Mouse (Mus musculus) monocyte, adult 5-6 weeks (primary cell): ENCODE data around the gene Vcan. TPM values are rescaled to one million over a fixed set of nuclear protein-coding genes. Genes with fewer than 3 reads are reported as not detected.
"Not testable (repeated sequence)": the region's sequence is repeated elsewhere in the genome, so short reads cannot be mapped to it uniquely, and the experiment has no call there.

Source experiments
- ATAC-seq: fragments of 153-309, 156-312 bp; replicated peaks from 2 replicates; pipeline ENCODE4 v1.8.0; 2017; ENCODE audit warnings: mild to moderate bottlenecking; ENCODE audit not compliant: low TSS enrichment, insufficient number of reproducible peaks, severe bottlenecking, poor library complexity, low FRiP score
- total RNA-seq: library from RNA; stranded (forward); fragments of 200-1000, 200-491, 200-594 nt; gene quantifications from 3 replicates; pipeline ENCODE4 v1.2.3, GENCODE M21; 2017

Vcan gene
- total RNA-seq: 0.19 to 0.49 TPM (median 0.21 TPM) in 3 replicates

DNA sequence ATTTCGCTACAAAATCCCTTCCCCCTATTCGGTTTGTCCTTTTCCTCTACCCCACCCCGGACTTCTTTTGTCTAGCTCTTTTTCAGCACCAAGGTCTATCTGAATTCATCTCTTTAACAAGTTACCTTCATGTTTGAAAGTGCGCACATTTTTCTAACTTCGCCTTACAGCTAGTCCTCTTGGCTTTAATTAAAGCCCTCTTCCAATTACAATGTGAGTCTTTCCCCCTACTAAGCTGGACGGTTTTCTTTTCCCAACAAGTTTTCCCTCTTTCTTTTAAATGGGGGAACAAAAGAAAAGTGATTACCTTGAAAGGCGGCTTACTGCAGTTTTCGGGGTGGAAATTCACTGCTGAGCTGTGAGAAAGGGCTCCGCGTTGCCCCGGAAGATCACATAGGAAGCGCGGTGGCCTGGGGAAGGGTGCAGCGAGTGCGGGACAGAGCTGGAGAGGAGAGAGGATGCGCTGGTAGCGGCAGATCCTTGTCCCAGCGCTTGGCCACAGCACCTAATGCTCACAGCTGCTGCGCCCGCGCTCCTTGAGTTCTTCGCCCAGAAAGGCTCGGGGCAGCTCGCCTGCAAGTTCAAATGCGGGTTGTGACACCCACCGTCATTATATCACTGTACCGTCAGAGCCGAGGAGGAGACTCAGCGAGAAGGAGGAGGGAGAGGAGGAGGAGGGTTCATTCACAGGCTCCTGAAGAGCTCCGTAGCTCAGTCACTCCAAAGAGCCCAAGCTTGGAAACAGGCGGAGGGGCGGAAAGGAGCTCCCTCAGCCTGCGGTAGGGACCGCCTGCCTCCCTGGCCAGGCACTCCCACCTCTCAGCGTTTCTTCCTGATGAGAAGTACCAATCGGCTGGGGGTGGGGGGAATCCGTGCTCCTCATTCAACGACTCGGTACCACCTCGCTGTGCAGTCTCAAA, at the start of gene Vcan:
TSS of gene Vcan (minus strand) at position 744 of the 920 bp plus-strand sequence.
- ATAC-seq: no peak

DNA sequence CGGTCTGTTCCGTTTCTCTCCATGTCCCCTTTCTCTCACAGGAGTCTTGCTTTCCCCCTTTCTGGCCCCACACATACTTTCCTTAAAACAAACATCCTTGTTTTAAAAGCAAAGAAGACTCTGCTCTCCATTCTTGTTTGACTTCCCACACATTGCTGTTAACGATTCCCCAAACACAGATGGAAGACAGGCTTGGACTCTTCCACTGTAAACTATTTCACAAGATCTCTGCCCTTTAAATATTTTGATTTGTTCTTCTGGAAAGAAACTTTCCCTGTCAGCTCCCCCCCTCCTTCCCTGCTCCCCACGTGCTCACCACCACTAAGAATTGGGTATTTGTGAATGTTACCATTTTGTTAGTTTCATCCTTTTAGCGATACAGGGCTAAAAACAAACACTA, 49.2 kb upstream of the Vcan start:
- ATAC-seq: no peak

DNA sequence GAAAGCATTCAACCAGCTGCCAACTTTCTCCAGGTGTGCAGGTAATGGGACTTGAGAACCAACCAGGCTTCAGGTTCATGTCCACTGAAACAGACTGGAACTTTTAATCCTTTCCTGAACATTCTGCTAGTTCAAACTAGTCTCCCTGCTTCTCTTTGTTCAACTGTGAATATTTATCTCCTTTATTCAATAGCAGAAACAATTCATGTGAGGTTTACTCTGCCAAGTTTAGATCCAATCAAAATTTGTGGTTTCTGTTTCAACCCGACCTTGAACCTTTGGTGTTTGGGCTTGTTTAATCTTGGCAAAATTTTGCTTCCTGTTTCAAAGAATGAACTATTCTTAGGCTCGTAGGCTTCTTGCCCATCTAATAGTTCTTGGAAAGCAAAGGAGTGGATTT, 40.6 kb upstream of the Vcan start:
- ATAC-seq: no peak

DNA sequence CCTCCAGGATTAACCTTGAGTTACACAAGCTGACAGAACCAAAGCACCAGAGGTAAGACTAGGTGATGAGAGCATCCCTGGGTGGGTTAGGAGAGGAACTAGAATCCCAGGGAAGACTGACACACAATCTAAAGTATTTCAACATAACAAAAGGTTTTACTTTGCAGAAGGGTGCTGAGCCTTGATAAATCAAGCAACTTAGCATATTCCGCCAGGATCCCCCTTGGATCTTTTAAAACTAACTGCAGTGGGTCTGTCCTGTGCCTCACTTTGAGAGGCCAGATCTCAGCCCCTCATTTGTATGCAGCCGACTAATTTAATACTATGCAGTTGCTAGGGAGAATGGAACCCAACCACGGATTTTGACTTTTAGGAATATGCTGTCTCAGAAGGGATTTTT, 38.0 kb upstream of the Vcan start:
- ATAC-seq: no peak

DNA sequence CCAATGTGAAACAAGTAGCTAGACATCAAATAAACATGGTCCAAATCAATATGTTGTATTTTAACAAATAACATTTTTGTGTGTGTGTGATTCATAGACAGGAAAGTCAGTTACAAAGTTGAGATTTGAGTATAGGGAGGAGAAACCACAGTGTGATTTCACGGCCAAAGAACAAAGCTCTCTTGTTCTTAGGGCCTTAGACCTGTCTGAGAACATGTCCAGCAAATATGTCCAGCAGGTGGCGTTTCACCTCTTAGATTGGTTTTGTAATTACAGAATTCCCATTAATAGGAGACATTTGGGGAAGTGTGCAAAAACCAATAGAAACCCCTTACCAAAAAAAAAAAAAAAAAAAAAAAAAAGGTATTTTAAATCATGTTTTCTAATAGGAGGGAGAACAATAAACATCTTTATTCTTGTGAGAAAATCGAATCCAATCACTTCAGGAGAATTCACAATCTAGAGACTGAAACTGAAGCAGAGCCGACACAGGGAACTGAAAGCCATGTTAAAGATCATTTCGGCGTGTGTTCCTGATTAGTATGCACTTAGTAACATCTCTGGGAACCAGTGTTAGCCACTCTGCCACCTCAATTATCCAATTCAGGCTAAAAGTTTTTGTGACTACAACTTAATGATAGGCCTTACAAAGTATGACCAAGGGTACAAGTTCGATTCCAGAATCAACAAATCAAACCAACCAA, 37.1 kb upstream of the Vcan start:
- ATAC-seq: no peak

DNA sequence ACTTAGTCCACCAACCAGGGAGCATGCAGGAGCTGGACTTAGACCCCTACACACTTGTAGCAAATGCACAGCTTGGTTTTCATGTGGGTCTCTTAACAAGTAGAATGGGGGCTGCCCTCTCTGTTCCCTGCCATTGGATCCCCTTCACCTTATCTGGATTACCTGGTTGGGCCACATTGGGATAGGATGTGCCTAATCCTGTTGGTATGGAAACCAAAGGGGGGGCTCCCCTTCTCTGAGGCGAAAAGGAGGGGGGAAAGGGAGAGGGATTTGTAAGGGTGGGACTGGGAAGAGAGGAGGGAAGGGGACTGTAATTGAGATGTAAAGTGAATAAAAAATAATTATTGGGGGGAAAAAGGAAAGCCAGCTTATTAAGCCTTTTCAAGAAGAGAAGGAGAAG, 35.5 kb upstream of the Vcan start:
- no peak for ATAC-seq

DNA sequence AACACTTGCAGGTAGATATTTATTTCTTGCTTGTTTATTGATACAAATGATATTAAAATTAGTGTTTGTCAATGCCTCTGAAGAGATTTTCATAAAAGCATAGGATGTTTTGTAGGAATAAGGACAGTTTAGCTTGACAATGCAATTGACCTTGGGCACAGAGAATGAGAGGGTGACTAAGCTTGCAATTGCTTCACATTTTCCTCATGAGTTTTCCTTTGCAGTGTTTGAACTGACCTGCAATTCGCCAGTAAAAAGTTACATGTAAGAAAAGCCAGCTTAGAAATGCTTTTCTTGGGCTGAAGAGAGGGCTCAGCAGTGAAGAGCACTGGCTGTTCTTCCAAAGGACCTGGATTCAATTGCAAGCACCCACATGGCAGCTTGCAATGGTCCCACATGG, 34.8 kb upstream of the Vcan start:
- no peak for ATAC-seq

DNA sequence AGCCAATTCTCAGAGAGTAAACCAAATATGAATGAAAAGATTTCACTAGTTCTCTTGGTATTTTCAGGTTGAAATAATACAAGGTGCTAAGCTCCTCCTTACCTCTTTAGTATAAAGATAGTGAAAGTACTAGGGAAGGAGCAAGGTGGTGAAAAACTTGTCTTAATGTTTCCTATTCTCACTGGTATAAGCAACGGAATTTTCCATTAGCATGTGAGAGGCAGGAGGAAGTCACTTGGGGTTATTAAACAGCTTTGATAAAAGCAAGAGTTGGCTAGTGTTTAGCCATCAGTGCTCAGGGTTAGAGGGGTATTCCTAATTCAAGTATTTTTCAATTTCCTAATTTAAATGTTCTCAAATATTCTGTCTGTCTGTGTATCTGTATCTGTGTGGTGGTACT, 24.2 kb upstream of the Vcan start:
- ATAC-seq: no peak

DNA sequence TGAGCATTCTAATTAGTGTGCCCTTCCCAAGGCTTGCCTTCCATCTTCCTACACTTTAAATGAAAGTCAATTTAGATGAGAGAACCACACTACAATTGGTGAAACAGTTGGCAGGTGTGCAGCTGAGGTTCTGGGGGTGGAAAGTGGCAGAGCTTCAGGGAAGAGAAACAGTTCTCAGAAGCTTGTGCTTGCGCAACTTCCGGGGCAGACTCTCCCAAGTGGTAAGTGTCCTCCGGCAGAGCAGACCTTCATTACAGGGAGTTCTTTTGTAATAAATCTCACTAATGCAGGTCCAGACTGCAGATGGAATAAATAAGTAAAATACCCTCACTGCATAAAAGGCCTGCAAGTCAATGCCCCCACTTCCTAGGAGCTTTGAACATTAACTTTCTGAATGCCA, 23.7 kb upstream of the Vcan start:
- no peak for ATAC-seq

DNA sequence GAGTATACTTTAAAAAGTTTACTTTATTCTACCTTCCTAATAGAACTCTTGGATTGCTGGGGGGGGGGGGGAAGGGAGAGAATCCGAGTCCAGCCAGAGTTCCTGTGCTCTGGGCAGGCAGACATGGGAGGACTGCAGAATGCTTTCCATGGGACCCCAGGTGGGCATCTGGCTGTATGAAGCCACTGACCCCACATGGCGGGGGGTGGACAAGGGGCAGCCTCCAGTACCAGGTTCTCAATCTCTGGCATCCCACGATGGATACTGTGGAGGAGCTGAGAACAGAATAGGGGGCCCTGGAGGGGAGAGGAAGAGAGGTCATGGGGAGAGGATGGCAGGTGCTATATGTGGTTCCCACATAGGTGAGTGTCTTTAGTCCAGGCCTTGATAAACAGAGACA, 20.0 kb upstream of the Vcan start:
- no peak for ATAC-seq

DNA sequence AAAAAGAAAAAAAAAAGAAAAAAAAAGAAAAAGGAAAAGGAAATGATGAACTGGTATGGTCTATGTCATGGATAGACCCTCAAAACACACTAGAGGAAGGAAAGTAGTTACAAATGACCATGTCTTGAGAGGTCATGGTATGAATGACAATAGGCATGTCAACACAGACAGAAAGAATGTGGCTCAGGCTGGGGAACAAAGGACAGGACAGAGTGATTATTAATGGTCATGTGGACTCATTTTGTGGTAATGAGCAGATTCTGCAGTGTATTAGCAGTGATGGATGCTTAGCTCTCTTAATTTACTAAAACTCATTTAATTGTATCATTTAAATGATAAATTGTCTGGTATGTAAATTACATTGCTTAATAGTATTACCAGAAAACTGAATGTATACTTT, 14.0 kb upstream of the Vcan start:
- ATAC-seq: no peak

DNA sequence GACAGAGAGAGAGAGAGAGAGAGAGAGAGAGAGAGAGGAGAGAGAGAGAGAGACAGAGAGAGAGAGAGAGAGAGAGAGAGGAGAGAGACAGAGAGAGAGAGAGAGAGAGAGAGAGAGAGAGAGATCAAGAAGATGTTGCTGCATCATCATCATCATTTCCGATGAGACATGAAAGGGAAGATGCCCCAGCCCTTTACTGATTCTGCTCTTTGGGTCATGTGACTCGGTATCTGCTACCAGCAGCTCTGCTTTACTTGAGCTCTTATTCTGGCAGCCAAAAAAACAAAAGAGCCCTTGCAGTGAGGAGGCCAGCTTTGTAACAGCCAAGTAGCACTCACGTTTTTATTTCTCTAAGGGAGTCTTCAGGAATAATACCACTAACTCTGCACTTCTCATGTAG, 8.3 kb upstream of the Vcan start:
- ATAC-seq: not testable (repeated sequence)

DNA sequence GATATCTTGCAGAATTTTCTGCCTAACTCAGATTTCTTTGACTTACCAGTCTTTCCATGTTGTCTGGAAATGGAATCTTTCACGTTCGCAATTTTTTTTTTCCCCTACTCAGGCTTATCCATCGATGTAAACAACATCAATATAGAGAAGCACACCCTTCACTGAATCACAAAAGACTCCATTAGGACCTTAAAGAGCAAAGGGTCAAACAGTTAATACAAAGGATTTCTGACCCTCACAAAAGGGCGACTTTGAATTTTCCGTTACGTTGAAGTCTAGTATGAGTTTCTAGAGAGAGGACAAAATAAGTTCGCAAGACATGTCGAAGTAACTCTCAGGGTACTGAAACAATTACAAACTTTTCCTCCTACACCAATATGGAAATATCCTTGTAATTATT, 892 bp upstream of the Vcan start:
- ATAC-seq: no peak

DNA sequence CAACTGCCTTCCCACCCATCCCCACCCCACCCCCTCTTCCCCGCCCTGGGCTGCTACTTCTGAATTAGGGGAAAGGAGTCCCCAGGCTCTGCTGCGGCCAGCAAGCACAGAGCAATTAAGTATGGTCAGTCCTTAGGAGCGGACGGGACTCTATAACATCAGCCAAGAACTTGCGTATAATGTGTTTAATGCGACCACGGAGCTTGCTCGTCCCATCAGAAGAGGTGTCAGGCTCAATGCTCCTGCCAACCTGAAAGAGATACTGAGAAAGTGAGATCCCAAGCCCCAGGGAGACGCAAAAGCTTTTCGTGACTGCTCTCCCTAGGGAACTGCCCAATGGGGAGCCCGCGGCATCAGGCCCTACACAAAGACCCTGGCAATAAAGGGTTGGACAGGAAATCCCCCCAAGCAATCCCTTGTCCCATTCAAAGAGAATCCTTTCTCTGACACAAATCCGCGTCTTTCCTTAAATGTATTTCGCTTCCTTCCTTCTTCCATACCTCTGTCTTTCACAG, 434 bp upstream of the Vcan start:
- no peak for ATAC-seq

DNA sequence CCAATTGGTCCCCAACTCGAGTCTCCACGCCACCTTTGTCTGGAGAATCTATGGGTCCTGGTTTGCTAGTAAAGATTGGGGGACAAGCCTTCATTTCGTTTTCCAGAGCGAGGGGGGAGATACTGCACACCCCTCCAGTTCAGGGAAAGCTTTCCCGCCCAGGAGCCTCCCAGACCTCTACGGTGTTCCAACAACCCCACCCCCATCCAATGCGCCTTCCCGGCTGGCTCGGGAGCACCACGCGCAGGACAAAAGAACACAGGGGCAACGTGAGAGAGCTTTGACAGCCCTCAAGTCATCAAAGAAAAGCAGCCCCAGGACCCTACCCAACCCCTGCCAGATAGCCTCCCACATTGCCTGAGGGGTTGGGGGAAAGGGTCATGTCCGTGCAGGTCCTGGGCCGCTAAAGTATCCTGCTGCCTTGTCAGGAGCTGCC, 1.2 kb downstream of the Vcan start:
- ATAC-seq: 0 out of 2 replicates have a peak, but pooled peaks have one; percentile 8

DNA sequence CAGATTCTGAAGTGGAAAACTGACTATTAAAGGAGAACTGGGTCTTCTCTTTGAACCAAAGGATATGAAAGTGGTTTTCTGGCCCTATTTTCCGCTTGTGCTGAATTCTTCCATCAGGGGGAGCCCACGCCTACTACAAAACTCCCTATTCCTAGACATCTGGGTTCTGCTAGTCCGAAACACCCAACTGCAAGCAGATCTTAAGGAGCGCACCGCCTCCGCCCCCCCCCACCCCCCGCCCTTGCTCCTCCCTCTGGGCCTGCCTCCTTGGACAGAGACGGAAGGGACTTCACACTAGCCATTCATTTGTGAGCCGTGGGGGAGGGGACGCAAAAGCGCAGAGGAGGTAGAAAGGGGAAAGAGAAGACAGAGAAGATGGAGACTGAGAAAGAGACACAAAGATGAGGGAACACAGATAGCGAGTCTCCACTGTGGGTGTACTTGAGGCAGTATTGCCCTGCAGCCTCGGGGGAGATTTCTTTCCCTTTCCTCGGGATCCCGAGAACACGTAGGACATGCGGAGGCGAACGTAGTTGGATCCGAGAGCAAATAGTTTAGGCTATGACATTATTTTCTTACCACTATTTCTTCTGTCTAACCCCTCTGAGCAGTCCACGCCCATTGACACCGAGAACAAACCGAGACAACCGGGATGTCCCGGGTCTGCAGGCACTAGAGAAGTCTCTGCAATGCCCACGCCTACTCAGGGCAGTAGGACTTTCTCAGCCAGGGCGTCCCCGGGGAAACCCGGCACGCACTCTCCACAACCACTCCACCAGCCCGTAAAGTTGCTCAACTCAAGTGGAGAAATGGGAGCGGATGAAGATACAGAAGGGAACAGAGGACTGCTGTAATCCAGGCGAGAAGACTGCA, 1.8 kb downstream of the Vcan start:
- peak; percentile 55 for ATAC-seq

DNA sequence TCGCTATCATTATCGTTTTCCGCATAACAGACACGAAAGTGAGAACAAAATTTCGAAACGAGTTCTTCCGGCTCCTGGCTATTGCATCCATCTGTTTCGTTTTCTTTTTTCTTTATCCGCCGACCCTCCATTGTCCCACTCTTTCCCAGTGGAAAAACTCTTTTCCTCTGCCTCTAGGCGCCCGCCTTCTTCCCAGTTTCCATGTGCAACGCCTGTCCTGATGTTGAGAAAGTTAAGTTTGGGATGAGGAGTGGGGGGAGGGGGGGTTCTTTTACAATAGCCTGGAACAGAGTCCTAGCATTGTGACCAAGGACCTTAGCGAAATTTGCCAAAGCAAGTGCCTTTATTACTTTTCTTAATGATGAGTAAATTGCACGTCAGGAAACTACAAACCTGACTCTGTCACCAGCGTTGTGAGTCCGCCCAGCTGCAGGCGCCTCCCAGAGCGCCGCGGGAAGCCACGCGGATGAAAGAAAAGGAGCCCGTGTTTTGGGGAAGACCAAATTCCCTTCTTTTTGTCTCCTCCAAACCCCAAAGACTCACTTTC, 2.5 kb downstream of the Vcan start:
- ATAC-seq: no peak

DNA sequence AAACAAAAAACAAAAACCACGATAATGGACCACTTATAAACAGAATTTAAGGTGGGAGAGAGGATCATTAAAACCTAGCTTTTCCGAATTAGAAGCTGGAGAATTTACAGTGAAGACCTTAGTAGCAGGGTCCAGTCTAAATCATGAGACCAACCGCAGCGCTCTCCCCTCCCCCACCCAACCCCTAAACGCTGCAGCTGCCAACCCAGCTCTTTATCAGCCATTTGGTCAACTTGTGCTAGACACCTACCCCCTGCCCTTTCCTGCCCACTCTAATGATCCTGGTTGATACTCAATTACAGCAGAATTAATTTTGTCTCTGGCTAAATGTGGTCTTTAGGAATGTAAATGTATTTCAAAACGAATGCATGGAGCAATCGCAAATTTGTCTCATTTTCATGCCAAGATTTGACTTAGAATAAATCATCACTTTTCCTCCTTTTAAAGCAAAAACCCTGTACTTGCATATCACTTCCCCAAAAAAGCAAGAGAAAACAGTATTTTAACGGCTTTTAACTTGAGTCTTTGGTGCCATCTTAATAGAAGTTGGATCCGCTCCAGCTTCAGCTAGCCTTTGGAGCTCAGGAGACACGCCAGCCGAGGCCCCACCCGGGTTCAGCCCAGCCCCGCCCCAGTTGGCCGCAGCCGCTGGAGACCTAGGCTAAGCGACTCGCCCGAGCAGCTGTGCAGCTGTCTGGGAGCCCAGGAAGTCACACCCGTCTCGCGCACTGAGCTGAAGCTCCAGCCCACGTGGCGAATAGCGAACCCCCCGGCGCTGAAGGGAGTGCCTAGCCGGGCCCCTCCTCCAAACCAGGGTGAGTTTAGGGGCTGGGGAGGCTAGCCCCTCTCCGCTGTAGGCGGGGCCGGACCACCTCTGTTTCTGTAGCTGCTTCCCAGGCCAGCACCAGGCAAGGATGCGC, 3.3 kb downstream of the Vcan start:
- peak; percentile 55 for ATAC-seq
